Mouse (Mus musculus): ENCODE measurements around the gene Klhl21. TPM values are rescaled to one million over a fixed set of nuclear protein-coding genes. Genes with fewer than 3 reads are reported as not detected.

The Klhl21 gene
- polyA plus RNA-seq, 1 experiment from 2014 or later: 10.6 TPM

Other genes with a start within 250 kb of the Klhl21 start
- gene Camta1, start 146.9 kb upstream of the Klhl21 start, polyA plus RNA-seq (2016; fragmentation: Nextera tagmentation; extraction: Ambion mirVana): 94.3 and 102 TPM in 2 replicates
- 121 TPM in 2 replicates for gene Dnajc11, start 75.1 kb upstream of the Klhl21 start, polyA plus RNA-seq (2016; fragmentation: Nextera tagmentation; extraction: Ambion mirVana)
- gene Thap3, start 19.8 kb upstream of the Klhl21 start, polyA plus RNA-seq (2016; fragmentation: Nextera tagmentation; extraction: Ambion mirVana): 36.0 and 43.1 TPM in 2 replicates
- 26.9 and 33.4 TPM in 2 replicates for gene Phf13, start 12.5 kb upstream of the Klhl21 start, polyA plus RNA-seq (2016; fragmentation: Nextera tagmentation; extraction: Ambion mirVana)
- gene Zbtb48, start 18.9 kb downstream of the Klhl21 start, polyA plus RNA-seq (2016; fragmentation: Nextera tagmentation; extraction: Ambion mirVana): 24.5 and 26.5 TPM in 2 replicates
- 0.35 and 0.65 TPM in 2 replicates for gene Tas1r1, start 29.8 kb downstream of the Klhl21 start, polyA plus RNA-seq (2016; fragmentation: Nextera tagmentation; extraction: Ambion mirVana)
- gene Nol9, start 30.5 kb downstream of the Klhl21 start, polyA plus RNA-seq (2016; fragmentation: Nextera tagmentation; extraction: Ambion mirVana): 52.1 and 54.1 TPM in 2 replicates
- 9.5 and 13.3 TPM in 2 replicates for gene Plekhg5, start 63.7 kb downstream of the Klhl21 start, polyA plus RNA-seq (2016; fragmentation: Nextera tagmentation; extraction: Ambion mirVana)
- 0.67 and 0.75 TPM in 2 replicates for gene Tnfrsf25, start 107.1 kb downstream of the Klhl21 start, polyA plus RNA-seq (2016; fragmentation: Nextera tagmentation; extraction: Ambion mirVana)
- 2.9 and 3.2 TPM in 2 replicates for gene Espn, start 143.6 kb downstream of the Klhl21 start, polyA plus RNA-seq (2016; fragmentation: Nextera tagmentation; extraction: Ambion mirVana)
- not detected in 2 replicates for gene Hes2, start 150.1 kb downstream of the Klhl21 start, polyA plus RNA-seq (2016; fragmentation: Nextera tagmentation; extraction: Ambion mirVana)
- 34.8 and 36.7 TPM in 2 replicates for gene Acot7, start 169.3 kb downstream of the Klhl21 start, polyA plus RNA-seq (2016; fragmentation: Nextera tagmentation; extraction: Ambion mirVana)

Measured in limb, embryonic 10.5 days (tissue).